25 mouse cellular contexts compared by ENCODE assay signal in genomic region chr13:24195371-24195770, GRCm38 (mm10).
DNase-seq lines count a peak whose midpoint lies in the region; ATAC-seq lines count a peak whose summit lies in the region.
"Had no signal": no experiment of that assay in that cellular context is flagged by ENCODE, and none has a peak within 500 bp of the region (broad histone marks: within the 10 kb centered on the region; RNA-seq: fewer than 3 reads in every experiment).

No protein-coding gene starts in this region.

- 56% methylated on average over 3 of the region's 3 CpGs for WGBS in embryonic facial prominence, embryonic 13.5 days
- WGBS in embryonic facial prominence, embryonic 10.5 days = 82% methylated on average over 3 of the region's 3 CpGs
- 78% methylated on average over 3 of the region's 3 CpGs for WGBS in limb, embryonic 12.5 days
- 87% methylated on average over 3 of the region's 3 CpGs for WGBS in limb, embryonic 10.5 days

- no peak overlapping the region for H3K4me2 ChIP-seq in embryonic facial prominence, embryonic 13.5 days
- no peak overlapping the region for H3K4me2 ChIP-seq in limb, embryonic 12.5 days
- H3K4me2 ChIP-seq: forebrain, embryonic 12.5 days; heart, embryonic 13.5 days had no signal

- H3K4me3 ChIP-seq in embryonic facial prominence, embryonic 13.5 days = no peak overlapping the region
- no peak overlapping the region for H3K4me3 ChIP-seq in embryonic facial prominence, embryonic 10.5 days
- H3K4me3 ChIP-seq in limb, embryonic 12.5 days (replicated peaks) = no peak overlapping the region
- H3K4me3 ChIP-seq in limb, embryonic 10.5 days = no peak overlapping the region
- H3K4me3 ChIP-seq: forebrain, embryonic 12.5 days; gastrocnemius, adult 2 months; heart, embryonic 13.5 days; midbrain, embryonic 10.5 days had no signal

- H3K9me3 ChIP-seq in embryonic facial prominence, embryonic 13.5 days = peaks cover 3% of the 10 kb centered on the region; the same call in 1 of the 2 replicates
- H3K9me3 ChIP-seq in embryonic facial prominence, embryonic 10.5 days = peaks cover 9% of the 10 kb centered on the region; the same call in 1 of the 2 replicates
- H3K9me3 ChIP-seq in limb, embryonic 12.5 days = peaks cover 4% of the 10 kb centered on the region; the same call in 1 of the 2 replicates
- H3K9me3 ChIP-seq in limb, embryonic 10.5 days (replicated peaks) = 0 out of 2 replicates have a peak, but pooled peaks cover 5% of the 10 kb centered on the region

- DNase-seq in embryonic facial prominence, embryonic 10.5 days (ENCODE audit: low spot score) = no peak
- DNase-seq in limb, embryonic 10.5 days (ENCODE audit: low spot score) = no peak
- peak; percentile 12 for DNase-seq in urinary bladder, postnatal 14 days (ENCODE audit: low spot score)
- DNase-seq in urinary bladder, adult 2 months (ENCODE audit: low spot score) = no peak
- DNase-seq in skeletal muscle tissue, adult 2 months (ENCODE audit: low read depth, low spot score) = peak; percentile 6
- DNase-seq in gastrocnemius, adult 8-10 months (ENCODE audit: low spot score in 2 of 2) = no peak
- DNase-seq: adrenal gland, postnatal 36 days; cerebellum, adult 18-20 months; cerebellum, postnatal 25 days; embryo, embryonic 11 days; gastrocnemius, adult 2 months; heart, adult 11 months; heart, postnatal 36 days; right cerebral cortex, adult 18-20 months; thymus, adult 2 months had no signal

- no peak overlapping the region for H3K9ac ChIP-seq in embryonic facial prominence, embryonic 13.5 days
- H3K9ac ChIP-seq in limb, embryonic 12.5 days (replicated peaks) = no peak overlapping the region
- H3K9ac ChIP-seq: forebrain, embryonic 12.5 days; heart, embryonic 13.5 days; liver, embryonic 14.5 days had no signal

- no peak for ATAC-seq in embryonic facial prominence, embryonic 13.5 days (ENCODE audit: insufficient number of reproducible peaks, insufficient read depth, low FRiP score, low TSS enrichment, low read depth)
- no peak for ATAC-seq in limb, embryonic 12.5 days (ENCODE audit: insufficient number of reproducible peaks, insufficient read depth, low FRiP score, low TSS enrichment, low read depth)
- ATAC-seq: hindbrain, embryonic 16.5 days had no signal

- H3K4me1 ChIP-seq in embryonic facial prominence, embryonic 13.5 days = peaks cover 41% of the 10 kb centered on the region
- peaks cover 20% of the 10 kb centered on the region for H3K4me1 ChIP-seq in embryonic facial prominence, embryonic 10.5 days
- H3K4me1 ChIP-seq in limb, embryonic 12.5 days (replicated peaks) = peaks cover 31% of the 10 kb centered on the region
- H3K4me1 ChIP-seq in limb, embryonic 10.5 days = peaks cover 11% of the 10 kb centered on the region; the same call in 1 of the 2 replicates

- no peaks in the 10 kb centered on the region for H3K36me3 ChIP-seq in embryonic facial prominence, embryonic 13.5 days
- H3K36me3 ChIP-seq in embryonic facial prominence, embryonic 10.5 days (replicated peaks) = no peaks in the 10 kb centered on the region
- no peaks in the 10 kb centered on the region for H3K36me3 ChIP-seq in limb, embryonic 12.5 days
- H3K36me3 ChIP-seq in limb, embryonic 10.5 days = no peaks in the 10 kb centered on the region
- H3K36me3 ChIP-seq: forebrain, embryonic 12.5 days; heart, embryonic 13.5 days; midbrain, embryonic 10.5 days had no signal

- H3K27me3 ChIP-seq in embryonic facial prominence, embryonic 13.5 days = no peaks in the 10 kb centered on the region
- no peaks in the 10 kb centered on the region for H3K27me3 ChIP-seq in embryonic facial prominence, embryonic 10.5 days (replicated peaks; ENCODE audit: low read depth, poor library complexity, severe bottlenecking)
- H3K27me3 ChIP-seq in limb, embryonic 12.5 days = no peaks in the 10 kb centered on the region
- H3K27me3 ChIP-seq in limb, embryonic 10.5 days (ENCODE audit: low read depth, poor library complexity, severe bottlenecking) = no peaks in the 10 kb centered on the region
- H3K27me3 ChIP-seq: CH12.LX; forebrain, embryonic 12.5 days; heart, embryonic 13.5 days had no signal

- H3K27ac ChIP-seq in embryonic facial prominence, embryonic 13.5 days = 0 out of 2 replicates have a peak overlapping the region, but pooled peaks have one; percentile 3
- H3K27ac ChIP-seq in embryonic facial prominence, embryonic 10.5 days (replicated peaks) = no peak overlapping the region
- H3K27ac ChIP-seq in limb, embryonic 12.5 days = 0 out of 2 replicates have a peak overlapping the region, but pooled peaks have one; percentile 53
- no peak overlapping the region for H3K27ac ChIP-seq in limb, embryonic 10.5 days
- H3K27ac ChIP-seq: forebrain, embryonic 12.5 days; gastrocnemius, adult 2 months; heart, embryonic 13.5 days; kidney, postnatal 0 days; liver, embryonic 14.5 days; macrophage; midbrain, embryonic 10.5 days had no signal

Comparison
In these comparisons a context has a peak if more than half of its experiments do, and no peak if none do; other contexts are left out.
1. H3K27ac ChIP-seq: peak in embryonic facial prominence, embryonic 13.5 days (single experiment) and limb, embryonic 12.5 days (single experiment); none in embryonic facial prominence, embryonic 10.5 days (single experiment) and limb, embryonic 10.5 days (single experiment).
2. DNase-seq: peak in urinary bladder, postnatal 14 days (single experiment) and skeletal muscle tissue, adult 2 months (single experiment); none in embryonic facial prominence, embryonic 10.5 days (single experiment), limb, embryonic 10.5 days (single experiment), urinary bladder, adult 2 months (single experiment) and gastrocnemius, adult 8-10 months (0 of 2).